Mouse (Mus musculus) T-helper 1 cell (primary cell): ENCODE measurements at regions not wholly inside any gene's neighbourhood (a gene's known extent, or its start where the extent isn't known, plus 50 kb on each side); places are given as distances from the start of the nearest gene placed in this dataset.

Source experiments
- in situ Hi-C: fragments of 300-600 bp; cut with MboI, MseI; formaldehyde crosslinking; loops from one replicate; pipeline ENCODE4 v1.15.1; 2025; ENCODE audit warnings: high pct_unique_total_duplicates

DNA sequence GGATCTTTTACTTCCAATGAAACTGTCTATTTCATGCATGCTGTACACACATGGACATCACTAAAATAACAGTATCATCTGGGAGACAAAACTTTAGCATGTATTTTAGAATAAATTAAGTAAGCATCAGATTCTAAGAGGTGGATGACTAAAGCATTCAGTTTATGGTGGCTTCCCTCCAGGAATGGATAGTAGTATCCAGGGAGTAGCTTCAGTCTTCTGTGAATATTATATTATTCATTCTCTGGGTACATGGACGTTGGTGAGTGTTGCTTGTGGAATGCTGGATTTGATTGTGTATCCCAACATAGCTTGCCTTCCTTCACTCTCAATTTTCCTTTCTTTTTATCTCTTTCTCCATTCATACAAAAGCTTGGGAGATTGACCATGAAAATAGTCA, 630.0 kb downstream of the Ppargc1a start:
- in situ Hi-C loops, result no loop called here

DNA sequence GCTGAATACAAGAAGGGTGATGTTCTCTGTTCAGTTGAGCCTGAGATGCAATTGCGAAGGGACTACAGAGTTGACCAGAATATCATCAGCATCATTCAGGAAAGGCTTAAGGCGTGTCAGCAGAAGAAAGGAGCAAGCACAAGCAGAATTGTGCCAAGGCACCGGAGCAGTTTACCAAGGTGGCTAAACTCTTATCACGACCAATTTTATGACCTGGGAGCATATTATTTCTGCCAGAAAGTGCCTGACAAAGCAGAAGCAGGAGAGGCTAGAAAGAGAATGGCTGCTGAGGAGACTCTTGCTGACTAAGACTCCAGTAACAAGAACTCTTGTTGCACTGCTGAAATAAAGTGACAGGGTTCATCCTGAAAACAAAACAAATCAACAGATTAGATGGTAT, 645.9 kb downstream of the Ppargc1a start:
- in situ Hi-C loops, result loop anchor here (10.0 kb wide), 1 partner anchor 1343 kb away; no protein-coding TSS in a partner anchor

DNA sequence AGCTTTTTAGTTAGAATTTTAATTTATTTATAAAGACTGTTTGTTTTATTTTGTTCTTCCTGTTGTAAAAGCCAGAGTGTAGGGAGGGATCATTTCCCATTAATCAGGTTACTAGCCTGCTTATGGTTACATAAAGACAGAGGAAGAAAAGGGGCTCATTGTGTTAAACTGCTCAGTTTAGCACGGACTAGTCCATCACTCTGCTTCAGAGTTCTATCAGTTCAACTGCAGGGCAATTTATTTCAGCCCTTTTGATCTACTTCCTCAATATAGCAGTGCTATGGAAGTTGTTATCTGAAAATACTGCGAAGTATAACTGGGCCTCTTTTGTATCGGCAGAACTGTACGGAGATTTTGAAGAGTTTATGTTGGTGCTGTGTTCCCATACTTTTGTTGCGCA, 651.2 kb downstream of the Ppargc1a start:
- in situ Hi-C loops, result no loop called here

DNA sequence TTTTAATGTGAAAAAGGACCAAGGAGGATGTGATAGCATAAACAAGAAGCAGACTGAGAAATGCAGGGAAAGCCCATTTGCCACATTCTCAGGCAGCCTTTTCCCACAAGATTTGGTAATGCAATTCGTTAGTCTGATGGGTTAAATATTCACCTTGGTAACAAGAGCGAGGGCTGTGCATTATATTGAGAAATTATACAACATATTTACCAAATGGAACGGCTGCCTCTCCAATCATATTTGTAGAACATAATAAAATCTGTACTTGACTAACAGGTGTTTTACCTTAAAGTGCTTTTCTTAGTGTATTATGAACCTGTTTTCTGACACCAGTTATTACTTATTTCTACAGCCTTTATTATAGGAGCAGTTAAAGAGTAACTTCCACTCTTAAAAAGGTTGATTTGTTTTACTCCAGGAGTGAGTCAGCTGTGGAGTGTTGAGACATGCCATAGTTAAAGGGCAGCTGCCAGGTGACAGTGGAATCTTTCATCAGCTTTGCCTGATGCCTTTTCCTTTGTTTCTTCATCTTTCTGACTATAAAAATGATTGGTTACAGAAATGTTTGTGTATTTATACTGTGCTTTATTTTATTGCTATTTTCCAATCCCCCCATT, 652.2 kb downstream of the Ppargc1a start:
- in situ Hi-C loops, result no loop called here

DNA sequence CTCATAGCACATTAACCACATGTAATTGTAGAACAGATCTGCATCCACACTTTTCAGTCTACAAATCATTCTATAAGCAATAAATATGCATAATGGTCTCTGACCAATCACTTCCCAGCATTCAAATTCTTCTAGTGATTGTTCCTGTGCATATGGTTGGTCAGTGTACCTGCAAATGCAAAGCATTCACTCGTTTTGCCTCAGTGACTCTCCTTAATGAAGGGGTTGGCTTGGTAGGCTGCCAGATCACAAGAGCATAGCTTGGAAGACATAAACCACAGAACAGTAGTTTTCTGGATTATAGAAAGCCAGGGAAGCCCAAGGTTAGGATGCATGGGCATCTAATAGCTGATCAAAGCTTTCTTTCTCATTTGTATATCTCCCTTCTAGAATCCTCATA, 662.7 kb downstream of the Ppargc1a start:
- in situ Hi-C loops, result no loop called here
